Mouse (Mus musculus): ENCODE data around the gene Itgb2. TPM values are rescaled to one million over a fixed set of nuclear protein-coding genes. Genes with fewer than 3 reads are reported as not detected.

Gene Itgb2
- polyA plus RNA-seq, 1 experiment from 2014 or later, result 1.3 TPM

DNA sequence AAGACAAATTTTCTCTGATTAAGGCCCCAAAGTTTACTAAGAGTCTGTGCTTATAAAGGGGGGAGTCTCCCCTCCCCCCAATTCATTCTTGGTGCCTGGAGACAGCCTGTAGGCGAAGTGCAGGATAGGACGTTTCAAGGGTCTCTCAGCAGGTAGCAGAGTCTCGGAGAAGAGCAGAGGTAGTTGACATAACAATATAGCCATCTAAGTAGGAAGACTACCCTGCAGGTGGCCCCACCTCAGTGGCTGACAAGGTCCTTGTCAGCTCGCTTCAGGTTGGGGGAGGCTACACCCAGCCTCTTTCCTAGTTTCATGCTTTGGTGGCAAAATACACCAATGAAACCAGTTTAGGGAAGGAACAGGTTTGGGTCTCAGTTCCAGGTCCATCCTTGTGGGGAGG, 73.0 kb downstream of the Itgb2 start:
- ATAC-seq (ENCODE audit: low FRiP score, low TSS enrichment) (no peak), DNase-seq (ENCODE audit: low spot score) (no peak)
- Histone ChIP-seq H3K9ac (ENCODE audit: low read length) (no peak overlapping the region), H3K4me1 (replicated peaks; ENCODE audit: control insufficient read depth, insufficient read depth) (peaks cover 7% of the 10 kb centered on the region; the same call in 1 of the 2 replicates), H3K27me3 (ENCODE audit: control insufficient read depth, insufficient read depth, low read length) (no peaks in the 10 kb centered on the region), H3K4me2 (replicated peaks; ENCODE audit: low read depth) (no peak overlapping the region), H3K27ac (replicated peaks) (no peak overlapping the region), H3K36me3 (ENCODE audit: control insufficient read depth, insufficient read depth, low read length) (peaks cover 4% of the 10 kb centered on the region), H3K4me3 (ENCODE audit: low read depth, low read length) (no peak overlapping the region), H3K9me3 (ENCODE audit: control insufficient read depth, low read length) (no peaks in the 10 kb centered on the region)
- TF ChIP-seq EP300 (optimal IDR thresholded peaks at IDR 0.05), result no peak
- TF ChIP-seq CTCF (IDR thresholded peaks at IDR 0.05; ENCODE audit: low read depth), result no peak
- WGBS, result 71% methylated on average over 4 of the region's 4 CpGs

- H3K36me3 ChIP-seq (ENCODE audit: control insufficient read depth, insufficient read depth, low read length), result no peaks in the 10 kb centered on the region
- H3K4me3 ChIP-seq (ENCODE audit: low read depth, low read length), result no peak overlapping the region
- ATAC-seq (ENCODE audit: low FRiP score, low TSS enrichment), result no peak
- WGBS, result 92% methylated on average over 6 of the region's 6 CpGs
- no peak for DNase-seq (ENCODE audit: low spot score)
- no peaks in the 10 kb centered on the region for H3K9me3 ChIP-seq (ENCODE audit: control insufficient read depth, low read length)
- H3K27me3 ChIP-seq (ENCODE audit: control insufficient read depth, insufficient read depth, low read length), result no peaks in the 10 kb centered on the region
- H3K27ac ChIP-seq (replicated peaks), result no peak overlapping the region
- TF ChIP-seq EP300 (optimal IDR thresholded peaks at IDR 0.05) (no peak), CTCF (IDR thresholded peaks at IDR 0.05; ENCODE audit: low read depth) (peak; percentile 55)
- no peak overlapping the region for H3K4me2 ChIP-seq (replicated peaks; ENCODE audit: low read depth)
- no peak overlapping the region for H3K9ac ChIP-seq (ENCODE audit: low read length)
- H3K4me1 ChIP-seq (replicated peaks; ENCODE audit: control insufficient read depth, insufficient read depth), result peaks cover 7% of the 10 kb centered on the region; the same call in 1 of the 2 replicates
These were observed 74.1 kb downstream of the Itgb2 start for GRCm38 (mm10) chr10:77604111-77604510.

GRCm38 (mm10) chr10:77604958-77605357, 74.9 kb downstream of the Itgb2 start:
- no peak for ATAC-seq (ENCODE audit: low FRiP score, low TSS enrichment)
- Histone ChIP-seq H3K27me3 (ENCODE audit: control insufficient read depth, insufficient read depth, low read length) (no peaks in the 10 kb centered on the region), H3K36me3 (ENCODE audit: control insufficient read depth, insufficient read depth, low read length) (no peaks in the 10 kb centered on the region), H3K4me3 (ENCODE audit: low read depth, low read length) (no peak overlapping the region), H3K9me3 (ENCODE audit: control insufficient read depth, low read length) (no peaks in the 10 kb centered on the region), H3K4me1 (replicated peaks; ENCODE audit: control insufficient read depth, insufficient read depth) (peaks cover 7% of the 10 kb centered on the region; the same call in 1 of the 2 replicates), H3K4me2 (replicated peaks; ENCODE audit: low read depth) (no peak overlapping the region), H3K9ac (ENCODE audit: low read length) (no peak overlapping the region), H3K27ac (replicated peaks) (peak overlapping the region; percentile 99)
- TF ChIP-seq EP300 (optimal IDR thresholded peaks at IDR 0.05) (no peak), CTCF (IDR thresholded peaks at IDR 0.05; ENCODE audit: low read depth) (no peak)
- WGBS, result 49% methylated on average over 5 of the region's 5 CpGs
- peak; percentile 63 for DNase-seq (ENCODE audit: low spot score)

GRCm38 (mm10) chr10:77605368-77605767, 75.3 kb downstream of the Itgb2 start:
- Histone ChIP-seq H3K9ac (ENCODE audit: low read length) (peak overlapping the region; percentile 91), H3K27ac (replicated peaks) (peak overlapping the region; percentile 99), H3K4me2 (replicated peaks; ENCODE audit: low read depth) (peak overlapping the region; percentile 95), H3K4me1 (replicated peaks; ENCODE audit: control insufficient read depth, insufficient read depth) (peaks cover 7% of the 10 kb centered on the region; the same call in 1 of the 2 replicates), H3K4me3 (ENCODE audit: low read depth, low read length) (no peak overlapping the region), H3K27me3 (ENCODE audit: control insufficient read depth, insufficient read depth, low read length) (no peaks in the 10 kb centered on the region), H3K36me3 (ENCODE audit: control insufficient read depth, insufficient read depth, low read length) (0 out of 2 replicates have a peak, but pooled peaks cover 3% of the 10 kb centered on the region), H3K9me3 (ENCODE audit: control insufficient read depth, low read length) (no peaks in the 10 kb centered on the region)
- DNase-seq (ENCODE audit: low spot score), result peak; percentile 46
- 0 out of 2 replicates have a peak, but pooled peaks have one; percentile 0 for ATAC-seq (ENCODE audit: low FRiP score, low TSS enrichment)
- WGBS, result 19% methylated on average over 1 of the region's 1 CpGs
- TF ChIP-seq EP300 (optimal IDR thresholded peaks at IDR 0.05) (no peak), CTCF (IDR thresholded peaks at IDR 0.05; ENCODE audit: low read depth) (peak; percentile 79)

GRCm38 (mm10) chr10:77605908-77606826, 76.1 kb downstream of the Itgb2 start, which contains the start of the genes Sumo3 and Gm49325:
Gene Sumo3 (plus strand): TSS chr10:77606097.
Gene Gm49325 (plus strand): TSS chr10:77606197.
- WGBS, result under 1% methylated on average over 96 of the region's 119 CpGs
- Histone ChIP-seq H3K4me1 (replicated peaks; ENCODE audit: control insufficient read depth, insufficient read depth) (peaks cover 7% of the 10 kb centered on the region; the same call in 1 of the 2 replicates), H3K27ac (replicated peaks) (peak within 1 kb of the TSS; percentile 99), H3K4me3 (ENCODE audit: low read depth, low read length) (peak within 1 kb of the TSS; percentile 64), H3K9ac (ENCODE audit: low read length) (peak within 1 kb of the TSS; percentile 91), H3K9me3 (ENCODE audit: control insufficient read depth, low read length) (no peaks in the 10 kb centered on the region), H3K36me3 (ENCODE audit: control insufficient read depth, insufficient read depth, low read length) (peaks cover 7% of the 10 kb centered on the region; the same call in 1 of the 2 replicates), H3K4me2 (replicated peaks; ENCODE audit: low read depth) (peak within 1 kb of the TSS; percentile 95), H3K27me3 (ENCODE audit: control insufficient read depth, insufficient read depth, low read length) (no peaks in the 10 kb centered on the region)
- DNase-seq (ENCODE audit: low spot score) (peak; percentile 100), ATAC-seq (ENCODE audit: low FRiP score, low TSS enrichment) (peak; percentile 91)
- TF ChIP-seq CTCF (IDR thresholded peaks at IDR 0.05; ENCODE audit: low read depth) (peak; percentile 36; the same call in 1 of the 2 replicates), EP300 (optimal IDR thresholded peaks at IDR 0.05) (no peak)
